Mouse (Mus musculus) liver, adult 2 months (tissue): ENCODE measurements at regions not wholly inside any gene's neighbourhood (a gene's known extent, or its start where the extent isn't known, plus 50 kb on each side); places are given as distances from the start of the nearest gene placed in this dataset.

Source experiments
- DNase-seq: peaks from one replicate; pipeline ENCODE4 v3.0.0-alpha.2; 2011; ENCODE audit warnings: low read depth, low spot score; ENCODE audit errors: extremely low read depth
- H3K27ac ChIP-seq: fragments of 200-500 bp; replicated peaks from 2 replicates; pipeline ENCODE4 v1.5.1; 2012; ENCODE audit warnings: low read depth, mild to moderate bottlenecking, control low read depth, inconsistent platforms, low read length; ENCODE audit not compliant: insufficient read depth
- H3K27me3 ChIP-seq: fragments of 200-500 bp; 2 replicates; pipeline ENCODE4 v1.6.1; 2012; ENCODE audit warnings: mild to moderate bottlenecking, moderate library complexity, low read length, inconsistent platforms; ENCODE audit not compliant: control insufficient read depth, insufficient read depth
- H3K36me3 ChIP-seq: fragments of 200-500 bp; 2 replicates; pipeline ENCODE4 v1.6.1; 2012; ENCODE audit warnings: low read length, inconsistent platforms; ENCODE audit not compliant: control insufficient read depth, insufficient read depth
- H3K4me1 ChIP-seq: fragments of 200-500 bp; 2 replicates; pipeline ENCODE4 v1.6.1; 2011; ENCODE audit warnings: low read length; ENCODE audit not compliant: control insufficient read depth, insufficient read depth
- H3K4me3 ChIP-seq: fragments of 200-500 bp; 2 replicates; pipeline ENCODE4 v1.5.1; 2011; ENCODE audit warnings: low read depth, mild to moderate bottlenecking, control low read depth, low read length, moderate library complexity; ENCODE audit not compliant: insufficient read depth
- H3K79me2 ChIP-seq: fragments of 200-500 bp; 2 replicates; pipeline ENCODE4 v1.6.1; 2012; ENCODE audit warnings: inconsistent platforms, mild to moderate bottlenecking, low read length, moderate library complexity; ENCODE audit not compliant: control insufficient read depth, insufficient read depth
- H3K9ac ChIP-seq: fragments of 200-500 bp; 2 replicates; pipeline ENCODE4 v1.6.1; 2012; ENCODE audit warnings: low read depth, mild to moderate bottlenecking, control low read depth, inconsistent platforms, low read length
- CTCF ChIP-seq: fragments of 200-500 bp; IDR thresholded peaks from 2 replicates; pipeline ENCODE4 v1.5.1; 2011; ENCODE audit warnings: low read depth, low read length, control low read depth
- POLR2A ChIP-seq: fragments of 200-500 bp; IDR thresholded peaks from 2 replicates; pipeline ENCODE4 v1.6.1; 2011; ENCODE audit warnings: low read length, control low read depth; ENCODE audit not compliant: insufficient read depth; ENCODE audit errors: extremely low read depth
- WGBS: fragments of 180-500 bp; shearing (Covaris S2); methylation state at CpG from one replicate; pipeline ENCODE4 v1.1.7; 2018; 5-methylcytosine and 5-hydroxymethylcytosine counted together

- no peaks in the 10 kb centered on the region for H3K4me1 ChIP-seq
- no peak overlapping the region for H3K9ac ChIP-seq
- no peak overlapping the region for H3K27ac ChIP-seq
- no peak for DNase-seq
- no peaks in the 10 kb centered on the region for H3K79me2 ChIP-seq
- TF ChIP-seq POLR2A: no peak
- TF ChIP-seq CTCF: no peak
- no peak overlapping the region for H3K4me3 ChIP-seq
- no peaks in the 10 kb centered on the region for H3K27me3 ChIP-seq
- H3K36me3 ChIP-seq: no peaks in the 10 kb centered on the region
- 79% methylated on average over 3 of the region's 3 CpGs for WGBS
These were observed 81.1 kb upstream of the Adgrl3 start for GRCm38 (mm10) chr5:80938791-80939190.

GRCm38 (mm10) chr5:80951861-80952599, 67.9 kb upstream of the Adgrl3 start:
- no peak for DNase-seq
- TF ChIP-seq POLR2A (no peak), CTCF (no peak)
- no peak overlapping the region for H3K9ac ChIP-seq
- H3K4me3 ChIP-seq: no peak overlapping the region
- 70% methylated on average over 3 of the region's 3 CpGs for WGBS
- no peaks in the 10 kb centered on the region for H3K4me1 ChIP-seq
- no peaks in the 10 kb centered on the region for H3K79me2 ChIP-seq
- H3K27me3 ChIP-seq: no peaks in the 10 kb centered on the region
- H3K27ac ChIP-seq: no peak overlapping the region
- H3K36me3 ChIP-seq: no peaks in the 10 kb centered on the region

- no peaks in the 10 kb centered on the region for H3K79me2 ChIP-seq
- H3K4me1 ChIP-seq: no peaks in the 10 kb centered on the region
- DNase-seq: peak; percentile 5
- no peak overlapping the region for H3K27ac ChIP-seq
- H3K4me3 ChIP-seq: no peak overlapping the region
- H3K36me3 ChIP-seq: no peaks in the 10 kb centered on the region
- H3K9ac ChIP-seq: no peak overlapping the region
- TF ChIP-seq POLR2A (no peak), CTCF (no peak)
- H3K27me3 ChIP-seq: no peaks in the 10 kb centered on the region
- 64% methylated on average over 4 of the region's 4 CpGs for WGBS
These were observed 67.2 kb upstream of the Adgrl3 start for GRCm38 (mm10) chr5:80952600-80953218.
